Mouse (Mus musculus) ES-Bruce4 (cell line): Measurements from ENCODE around the gene Mtln. TPM values are rescaled to one million over a fixed set of nuclear protein-coding genes. Genes with fewer than 3 reads are reported as not detected.

Source experiments
- H3K27ac ChIP-seq: 2 replicates; pipeline ENCODE4 v1.5.1; 2012; ENCODE audit warnings: low read length, inconsistent platforms; ENCODE audit not compliant: insufficient read depth
- H3K27me3 ChIP-seq: 2 replicates; pipeline ENCODE4 v1.6.1; 2012; ENCODE audit warnings: mild to moderate bottlenecking, low read length, inconsistent platforms; ENCODE audit not compliant: control insufficient read depth, poor library complexity, insufficient read depth, severe bottlenecking
- H3K36me3 ChIP-seq: 2 replicates; pipeline ENCODE4 v1.6.1; 2012; ENCODE audit warnings: inconsistent platforms, mild to moderate bottlenecking, low read length, moderate library complexity; ENCODE audit not compliant: control insufficient read depth, poor library complexity, insufficient read depth, severe bottlenecking
- H3K4me1 ChIP-seq: one replicate; pipeline ENCODE4 v1.8.1; 2011; ENCODE audit warnings: low read length; ENCODE audit not compliant: control insufficient read depth, insufficient read depth
- H3K4me3 ChIP-seq: 2 replicates; pipeline ENCODE4 v1.5.1; 2011; ENCODE audit warnings: low read depth, mild to moderate bottlenecking, low read length
- H3K9ac ChIP-seq: 2 replicates; pipeline ENCODE4 v1.6.1; 2012; ENCODE audit warnings: low read depth, mild to moderate bottlenecking, inconsistent platforms; ENCODE audit not compliant: poor library complexity, severe bottlenecking
- H3K9me3 ChIP-seq: replicated peaks from 2 replicates; pipeline ENCODE4 v1.6.1; 2012; ENCODE audit warnings: mild to moderate bottlenecking, low read length, inconsistent platforms; ENCODE audit not compliant: control insufficient read depth, poor library complexity, insufficient read depth, severe bottlenecking
- CTCF ChIP-seq: IDR thresholded peaks from one replicate; pipeline ENCODE4 v1.8.1; 2011; ENCODE audit warnings: low read depth, low read length
- EP300 ChIP-seq: IDR thresholded peaks from 2 replicates; pipeline ENCODE4 v1.6.1; 2011; ENCODE audit warnings: low read depth, low read length; ENCODE audit not compliant: insufficient read depth
- POLR2A ChIP-seq: IDR thresholded peaks from one replicate; pipeline ENCODE4 v1.8.1; 2011; ENCODE audit warnings: low read length; ENCODE audit not compliant: insufficient read depth
- polyA plus RNA-seq: library from polyadenylated mRNA; stranded (reverse); fragments of >200 nt; gene quantifications from 2 replicates; pipeline ENCODE4 v1.2.4, GENCODE M21; 2011; ENCODE audit warnings: low read depth; ENCODE audit not compliant: missing spikeins, insufficient read depth, insufficient read length

The Mtln gene
- 16.6 and 17.6 TPM in 2 replicates for polyA plus RNA-seq

GRCm38 (mm10) chr2:127791919-127792603, at the start of gene Mtln:
Gene Mtln, minus strand, starts transcription at chr2:127792488.
- Histone ChIP-seq H3K36me3 (no peaks in the 10 kb centered on the region), H3K27ac (peak within 1 kb of the TSS; percentile 25), H3K27me3 (no peaks in the 10 kb centered on the region), H3K9me3 (no peaks in the 10 kb centered on the region), H3K9ac (peak within 1 kb of the TSS; percentile 49), H3K4me1 (peaks cover 3% of the 10 kb centered on the region), H3K4me3 (peak within 1 kb of the TSS; percentile 69)
- no peak for TF ChIP-seq CTCF
- TF ChIP-seq EP300: 0 out of 2 replicates have a peak, but pooled peaks have one; percentile 44
- TF ChIP-seq POLR2A: peak; percentile 82

GRCm38 (mm10) chr2:127841402-127841801, 49.1 kb upstream of the Mtln start:
- no peak for TF ChIP-seq EP300
- no peak for TF ChIP-seq POLR2A
- no peak for TF ChIP-seq CTCF
- Histone ChIP-seq H3K9ac (no peak overlapping the region), H3K27ac (no peak overlapping the region), H3K4me3 (no peak overlapping the region), H3K27me3 (no peaks in the 10 kb centered on the region; the same call in 1 of the 2 replicates), H3K36me3 (no peaks in the 10 kb centered on the region), H3K4me1 (no peaks in the 10 kb centered on the region), H3K9me3 (no peaks in the 10 kb centered on the region)

- no peak for TF ChIP-seq POLR2A
- TF ChIP-seq EP300: peak; percentile 87
- no peaks in the 10 kb centered on the region for H3K9me3 ChIP-seq
- no peaks in the 10 kb centered on the region for H3K4me1 ChIP-seq
- peak overlapping the region; percentile 11 for H3K4me3 ChIP-seq
- no peak overlapping the region for H3K27ac ChIP-seq
- no peak overlapping the region for H3K9ac ChIP-seq
- no peaks in the 10 kb centered on the region for H3K36me3 ChIP-seq
- no peaks in the 10 kb centered on the region; the same call in 1 of the 2 replicates for H3K27me3 ChIP-seq
Observed at GRCm38 (mm10) chr2:127839425-127839824, 47.1 kb upstream of the Mtln start.

GRCm38 (mm10) chr2:127838576-127838975, 46.3 kb upstream of the Mtln start, which contains the start of gene Acoxl:
Gene Acoxl, plus strand, starts transcription at chr2:127838876.
- Histone ChIP-seq H3K27ac (peak within 1 kb of the TSS; percentile 20; the same call in 1 of the 2 replicates), H3K27me3 (no peaks in the 10 kb centered on the region; the same call in 1 of the 2 replicates), H3K36me3 (no peaks in the 10 kb centered on the region), H3K4me1 (no peaks in the 10 kb centered on the region), H3K4me3 (peak within 1 kb of the TSS; percentile 11), H3K9ac (no peak within 1 kb of the TSS), H3K9me3 (no peaks in the 10 kb centered on the region)
- no peak for TF ChIP-seq CTCF
- no peak for TF ChIP-seq POLR2A
- TF ChIP-seq EP300: no peak

GRCm38 (mm10) chr2:127832833-127833190, 40.5 kb upstream of the Mtln start:
- Histone ChIP-seq H3K36me3 (peaks cover 11% of the 10 kb centered on the region), H3K4me1 (no peaks in the 10 kb centered on the region), H3K9ac (no peak overlapping the region), H3K27me3 (no peaks in the 10 kb centered on the region), H3K4me3 (no peak overlapping the region), H3K9me3 (no peaks in the 10 kb centered on the region), H3K27ac (no peak overlapping the region)
- TF ChIP-seq CTCF (no peak), EP300 (no peak), POLR2A (no peak)

- Histone ChIP-seq H3K9ac (peak overlapping the region; percentile 58), H3K4me1 (no peaks in the 10 kb centered on the region), H3K9me3 (no peaks in the 10 kb centered on the region), H3K27me3 (no peaks in the 10 kb centered on the region), H3K36me3 (peaks cover 11% of the 10 kb centered on the region), H3K4me3 (no peak overlapping the region; the same call in 1 of the 2 replicates), H3K27ac (peak overlapping the region; percentile 26; the same call in 1 of the 2 replicates)
- TF ChIP-seq EP300 (no peak), POLR2A (no peak), CTCF (no peak)
Observed at GRCm38 (mm10) chr2:127832103-127832832, 40.0 kb upstream of the Mtln start.
